Comparison of ENCODE assay signal across 9 mouse cellular contexts in genomic region chr14:54408336-54409056, GRCm38 (mm10). TPM values are rescaled to one million over a fixed set of nuclear protein-coding genes. Genes with fewer than 3 reads are reported as not detected.
DNase-seq lines count a peak whose midpoint lies in the region; ATAC-seq and TF ChIP-seq lines count a peak whose summit lies in the region.
"Had no signal": no experiment of that assay in that cellular context is flagged by ENCODE, and none has a peak within 500 bp of the region (broad histone marks: within the 10 kb centered on the region; RNA-seq: fewer than 3 reads in every experiment).

No protein-coding gene starts in this region.

- no peaks in the 10 kb centered on the region for H3K36me3 ChIP-seq in neural tube, embryonic 15.5 days
- H3K36me3 ChIP-seq: embryonic facial prominence, embryonic 12.5 days had no signal

- no peak for DNase-seq in lung, adult 2 months
- DNase-seq in lung, postnatal 36 days: no peak
- peak; percentile 73 for DNase-seq in kidney, adult 9 months
- no peak for DNase-seq in testis, postnatal 14 days (ENCODE audit: low spot score)
- DNase-seq in thymus, postnatal 14 days: no peak

- H3K9me3 ChIP-seq in neural tube, embryonic 15.5 days (replicated peaks): no peaks in the 10 kb centered on the region
- H3K9me3 ChIP-seq: embryonic facial prominence, embryonic 12.5 days had no signal

- peaks cover 7% of the 10 kb centered on the region for H3K4me1 ChIP-seq in lung, adult 2 months (ENCODE audit: control insufficient read depth, insufficient read depth, low read length)
- 0 out of 2 replicates have a peak, but pooled peaks cover 2% of the 10 kb centered on the region for H3K4me1 ChIP-seq in brown adipose tissue, adult 24 weeks (ENCODE audit: control insufficient read depth, insufficient read depth, insufficient read length, low read length)
- peaks cover 9% of the 10 kb centered on the region; the same call in 1 of the 2 replicates for H3K4me1 ChIP-seq in neural tube, embryonic 15.5 days

- ATAC-seq in neural tube, embryonic 15.5 days (ENCODE audit: low FRiP score): no peak
- ATAC-seq: Patski had no signal

- peak overlapping the region; percentile 38 for H3K27ac ChIP-seq in brown adipose tissue, adult 24 weeks (replicated peaks; ENCODE audit: low read depth, low read length)
- no peak overlapping the region for H3K27ac ChIP-seq in neural tube, embryonic 15.5 days (replicated peaks)
- H3K27ac ChIP-seq: embryonic facial prominence, embryonic 12.5 days had no signal

- peak overlapping the region; percentile 11 for H3K4me2 ChIP-seq in neural tube, embryonic 15.5 days
- H3K4me2 ChIP-seq: embryonic facial prominence, embryonic 12.5 days had no signal

- TF ChIP-seq CTCF in lung, adult 2 months (IDR thresholded peaks at IDR 0.05; ENCODE audit: insufficient read depth, low read length): no peak

- TF ChIP-seq POLR2A in lung, adult 2 months (IDR thresholded peaks at IDR 0.05; ENCODE audit: borderline replicate concordance, extremely low read depth, low read depth, low read length): no peak

- H3K9ac ChIP-seq in neural tube, embryonic 15.5 days (replicated peaks): no peak overlapping the region
- H3K9ac ChIP-seq: embryonic facial prominence, embryonic 12.5 days had no signal

- WGBS in lung, adult 2 months: 84% methylated on average over 25 of the region's 25 CpGs
- WGBS in neural tube, embryonic 15.5 days: 86% methylated on average over 25 of the region's 25 CpGs

- no peaks in the 10 kb centered on the region for H3K27me3 ChIP-seq in neural tube, embryonic 15.5 days (replicated peaks)
- H3K27me3 ChIP-seq: embryonic facial prominence, embryonic 12.5 days; Patski had no signal

- peak overlapping the region; percentile 14 for H3K4me3 ChIP-seq in lung, adult 2 months (replicated peaks; ENCODE audit: extremely low read depth, low read depth, low read length)
- peak overlapping the region; percentile 24 for H3K4me3 ChIP-seq in brown adipose tissue, adult 24 weeks (ENCODE audit: insufficient read depth, low read depth, low read length)
- no peak overlapping the region for H3K4me3 ChIP-seq in neural tube, embryonic 15.5 days (replicated peaks)
- H3K4me3 ChIP-seq: embryonic facial prominence, embryonic 12.5 days had no signal

RNA-seq across cellular contexts. Expression of gene Slc7a7, which starts 9.1 kb away (rescaled TPM):
- polyA plus RNA-seq in lung, adult 2 months (2012; rRNA removed): 23.1 and 29.2 TPM in 2 replicates
- 0.52 and 1.8 TPM in 2 replicates for polyA plus RNA-seq in brown adipose tissue, adult 24 weeks (2012; ENCODE audit: insufficient read depth, insufficient read length, missing spikeins)
- polyA plus RNA-seq in neural tube, embryonic 15.5 days (2015; fragmentation: Nextera tagmentation; extraction: Ambion mirVana): 6.2 and 7.9 TPM in 2 replicates

RNA-seq across cellular contexts. Expression of gene Mrpl52, which starts 18.2 kb away (rescaled TPM):
- 185 and 290 TPM in 2 replicates for polyA plus RNA-seq in lung, adult 2 months (2012; rRNA removed)
- polyA plus RNA-seq in brown adipose tissue, adult 24 weeks (2012; ENCODE audit: insufficient read depth, insufficient read length, missing spikeins): 145 and 148 TPM in 2 replicates
- polyA plus RNA-seq in neural tube, embryonic 15.5 days (2015; fragmentation: Nextera tagmentation; extraction: Ambion mirVana): 236 and 303 TPM in 2 replicates

RNA-seq across cellular contexts. Expression of gene Mmp14, which starts 22.9 kb away (rescaled TPM):
- polyA plus RNA-seq in lung, adult 2 months (2012; rRNA removed): 119 and 130 TPM in 2 replicates
- polyA plus RNA-seq in brown adipose tissue, adult 24 weeks (2012; ENCODE audit: insufficient read depth, insufficient read length, missing spikeins): 10.8 and 10.9 TPM in 2 replicates
- polyA plus RNA-seq in neural tube, embryonic 15.5 days (2015; fragmentation: Nextera tagmentation; extraction: Ambion mirVana): 40.7 and 60.5 TPM in 2 replicates

RNA-seq across cellular contexts. Expression of gene Oxa1l, which starts 47.9 kb away (rescaled TPM):
- 95.3 and 98.1 TPM in 2 replicates for polyA plus RNA-seq in lung, adult 2 months (2012; rRNA removed)
- polyA plus RNA-seq in brown adipose tissue, adult 24 weeks (2012; ENCODE audit: insufficient read depth, insufficient read length, missing spikeins): 121 and 157 TPM in 2 replicates
- 59.6 and 61.3 TPM in 2 replicates for polyA plus RNA-seq in neural tube, embryonic 15.5 days (2015; fragmentation: Nextera tagmentation; extraction: Ambion mirVana)

RNA-seq across cellular contexts. Expression of gene Lrp10, which starts 55.4 kb away (rescaled TPM):
- 184 and 199 TPM in 2 replicates for polyA plus RNA-seq in lung, adult 2 months (2012; rRNA removed)
- polyA plus RNA-seq in brown adipose tissue, adult 24 weeks (2012; ENCODE audit: insufficient read depth, insufficient read length, missing spikeins): 36.5 and 53.8 TPM in 2 replicates
- 31.8 and 33.7 TPM in 2 replicates for polyA plus RNA-seq in neural tube, embryonic 15.5 days (2015; fragmentation: Nextera tagmentation; extraction: Ambion mirVana)
